Mouse (Mus musculus) limb, embryonic 14.5 days (tissue): ENCODE data around the gene Mtus2. TPM values are rescaled to one million over a fixed set of nuclear protein-coding genes. Genes with fewer than 3 reads are reported as not detected.

Source experiments
- ATAC-seq: fragments of 200-750 bp; cut with Nextera tagmentation; 2 replicates; pipeline ENCODE4 v1.8.0; 2017; ENCODE audit warnings: low read depth, moderate number of reproducible peaks, moderate TSS enrichment; ENCODE audit not compliant: low FRiP score
- DNase-seq: peaks from one replicate; pipeline ENCODE4 v3.0.0-alpha.2; 2015; ENCODE audit warnings: low spot score
- H3K27ac ChIP-seq: fragments of 300-500 bp; sonication (generic); replicated peaks from 2 replicates; pipeline ENCODE4 v1.5.1; 2014; ENCODE audit warnings: low read depth, mild to moderate bottlenecking, low read length, moderate library complexity, mixed read lengths
- H3K27me3 ChIP-seq: fragments of 300-500 bp; sonication (generic); 2 replicates; pipeline ENCODE4 v1.6.1; 2014; ENCODE audit warnings: low read length, mixed read lengths; ENCODE audit not compliant: control insufficient read depth, insufficient read depth
- H3K36me3 ChIP-seq: fragments of 300-500 bp; sonication (generic); 2 replicates; pipeline ENCODE4 v1.6.1; 2014; ENCODE audit warnings: mild to moderate bottlenecking, low read length, moderate library complexity, mixed read lengths; ENCODE audit not compliant: control insufficient read depth, insufficient read depth
- H3K4me1 ChIP-seq: fragments of 300-500 bp; sonication (generic); 2 replicates; pipeline ENCODE4 v1.6.1; 2014; ENCODE audit warnings: antibody characterized with exemption, low read length, mixed read lengths; ENCODE audit not compliant: control insufficient read depth, insufficient read depth
- H3K4me2 ChIP-seq: fragments of 300-500 bp; sonication (generic); replicated peaks from 2 replicates; pipeline ENCODE4 v1.6.1; 2014; ENCODE audit warnings: low read depth, mild to moderate bottlenecking, low read length, moderate library complexity; ENCODE audit not compliant: severe bottlenecking
- H3K4me3 ChIP-seq: fragments of 300-500 bp; sonication (generic); replicated peaks from 2 replicates; pipeline ENCODE4 v1.5.1; 2014; ENCODE audit warnings: low read length
- H3K9ac ChIP-seq: fragments of 300-500 bp; sonication (generic); 2 replicates; pipeline ENCODE4 v1.6.1; 2014; ENCODE audit warnings: mild to moderate bottlenecking, low read depth, low read length, moderate library complexity; ENCODE audit not compliant: severe bottlenecking
- H3K9me3 ChIP-seq: fragments of 300-500 bp; sonication (generic); 2 replicates; pipeline ENCODE4 v1.6.1; 2016; ENCODE audit warnings: low read length; ENCODE audit not compliant: control insufficient read depth
- POLR2A ChIP-seq: fragments of 200-500 bp; IDR thresholded peaks from 2 replicates; pipeline ENCODE4 v1.8.0; 2012; ENCODE audit warnings: inconsistent platforms, mild to moderate bottlenecking, moderate library complexity, borderline replicate concordance; ENCODE audit not compliant: insufficient read depth, insufficient read length; ENCODE audit errors: extremely low read depth
- WGBS: fragments of 180-500 bp; shearing (Covaris S2); extraction: QIAGEN DNeasy Blood & Tissue Kit; methylation state at CpG from one replicate; pipeline ENCODE4 v1.1.7; 2014; 5-methylcytosine and 5-hydroxymethylcytosine counted together
- polyA plus RNA-seq, 2 experiments: library from polyadenylated mRNA; depleted of rRNA in 1 of 2; stranded (reverse) in 1 of 2; unstranded in 1 of 2; fragments of >200 nt; fragmentation: Nextera tagmentation in 1 of 2; extraction: Ambion mirVana in 1 of 2; gene quantifications; 2 replicates each; pipeline versions ENCODE4 v1.2.1 to v1.2.3; 2012 to 2014

The Mtus2 gene
- polyA plus RNA-seq, 2 experiments, result 3.2 to 5.5 TPM

DNA sequence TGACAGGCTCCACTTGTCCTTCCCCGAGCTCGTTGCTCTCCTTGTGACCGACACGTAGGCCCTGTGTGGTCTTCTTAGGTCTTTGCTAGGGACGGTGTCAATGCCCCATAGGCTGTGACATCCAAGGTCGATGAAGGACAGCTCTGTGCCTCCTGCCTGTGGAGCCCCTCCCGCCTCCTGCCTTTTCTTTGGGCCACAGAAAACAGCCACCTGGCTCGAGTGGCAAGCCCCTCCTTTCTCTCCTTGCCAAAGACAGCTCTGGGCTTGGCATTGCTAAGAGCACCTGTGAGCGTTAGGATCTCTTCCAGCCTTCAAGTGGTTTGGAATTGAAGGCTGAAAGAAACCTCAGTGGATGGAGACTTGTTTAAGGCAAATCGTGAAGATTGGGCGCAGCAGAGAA, 91.1 kb downstream of the Mtus2 start:
- TF ChIP-seq POLR2A, result no peak
- Histone ChIP-seq H3K27me3 (no peaks in the 10 kb centered on the region), H3K4me1 (no peaks in the 10 kb centered on the region), H3K4me3 (no peak overlapping the region), H3K36me3 (no peaks in the 10 kb centered on the region), H3K9ac (no peak overlapping the region), H3K27ac (no peak overlapping the region), H3K9me3 (peaks cover 5% of the 10 kb centered on the region; the same call in 1 of the 2 replicates), H3K4me2 (no peak overlapping the region)
- no peak for ATAC-seq
- 80% methylated on average over 11 of the region's 11 CpGs for WGBS
- DNase-seq, result no peak

DNA sequence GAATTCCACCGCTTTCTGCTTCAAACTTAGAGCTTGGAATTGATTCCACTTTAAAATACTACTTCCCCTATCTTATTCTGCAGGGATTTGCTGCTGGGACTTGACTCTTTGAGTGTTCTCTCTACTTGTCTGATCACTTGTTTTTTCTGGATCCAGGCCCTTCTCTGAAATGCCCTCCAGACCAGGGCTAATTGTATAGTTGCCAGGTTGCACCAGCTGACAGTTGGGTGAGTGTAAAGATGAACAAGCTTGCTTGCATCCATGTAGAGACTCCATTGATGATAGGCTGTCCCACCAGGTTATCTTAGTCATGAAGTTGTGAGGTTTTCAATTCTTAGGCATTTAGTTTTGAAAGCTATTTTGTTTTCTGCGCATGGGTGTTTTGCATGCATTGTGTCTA, 92.2 kb downstream of the Mtus2 start:
- no peaks in the 10 kb centered on the region for H3K9me3 ChIP-seq
- H3K4me1 ChIP-seq, result no peaks in the 10 kb centered on the region
- no peak overlapping the region for H3K9ac ChIP-seq
- no peaks in the 10 kb centered on the region for H3K27me3 ChIP-seq
- no peak overlapping the region for H3K4me3 ChIP-seq
- TF ChIP-seq POLR2A, result no peak
- H3K27ac ChIP-seq, result no peak overlapping the region
- H3K4me2 ChIP-seq, result no peak overlapping the region
- no peak for ATAC-seq
- no peak for DNase-seq
- no peaks in the 10 kb centered on the region for H3K36me3 ChIP-seq
- 91% methylated on average over 2 of the region's 2 CpGs for WGBS

DNA sequence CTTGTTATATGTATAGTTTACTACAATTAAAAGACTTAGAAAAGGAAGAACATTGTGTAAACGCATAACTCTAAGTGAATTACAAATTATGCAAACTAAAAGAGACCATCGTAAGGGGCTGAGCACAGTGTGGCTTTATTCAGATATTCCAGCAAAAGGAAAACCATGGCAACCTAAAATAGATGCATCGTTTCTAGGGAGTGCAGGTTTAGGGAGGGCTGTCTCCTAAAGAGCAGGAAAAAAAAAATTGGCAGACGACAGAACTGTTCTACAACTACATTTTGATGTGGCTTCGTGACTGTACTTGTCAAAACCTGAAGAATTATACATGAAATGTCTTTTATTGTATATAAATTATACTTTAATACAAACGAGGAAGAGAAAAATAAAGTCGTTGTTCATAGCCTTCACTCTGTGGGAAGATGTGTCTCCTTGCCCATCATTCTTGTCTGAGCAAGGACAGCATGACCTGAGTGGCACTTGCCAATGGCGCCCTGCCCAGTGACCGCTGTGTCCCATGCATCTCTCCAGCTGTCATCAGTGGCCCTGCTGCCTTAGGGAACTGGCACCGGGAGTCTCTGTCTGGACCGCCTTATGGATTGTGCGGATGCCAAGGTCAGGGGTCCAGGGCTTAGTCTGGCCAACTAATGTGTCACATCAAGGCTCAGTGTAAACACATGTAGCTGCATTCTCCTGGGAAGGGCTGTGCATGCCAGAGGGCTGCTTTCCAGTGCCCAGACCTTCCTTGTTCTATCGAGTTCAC, 95.9 kb downstream of the Mtus2 start:
- H3K36me3 ChIP-seq, result no peaks in the 10 kb centered on the region
- H3K27me3 ChIP-seq, result no peaks in the 10 kb centered on the region
- H3K9ac ChIP-seq, result no peak overlapping the region
- H3K27ac ChIP-seq, result no peak overlapping the region
- ATAC-seq, result no peak
- no peaks in the 10 kb centered on the region for H3K4me1 ChIP-seq
- H3K4me2 ChIP-seq, result no peak overlapping the region
- 74% methylated on average over 13 of the region's 13 CpGs for WGBS
- no peak overlapping the region for H3K4me3 ChIP-seq
- H3K9me3 ChIP-seq, result 0 out of 2 replicates have a peak, but pooled peaks cover 5% of the 10 kb centered on the region
- no peak for DNase-seq
- no peak for TF ChIP-seq POLR2A

DNA sequence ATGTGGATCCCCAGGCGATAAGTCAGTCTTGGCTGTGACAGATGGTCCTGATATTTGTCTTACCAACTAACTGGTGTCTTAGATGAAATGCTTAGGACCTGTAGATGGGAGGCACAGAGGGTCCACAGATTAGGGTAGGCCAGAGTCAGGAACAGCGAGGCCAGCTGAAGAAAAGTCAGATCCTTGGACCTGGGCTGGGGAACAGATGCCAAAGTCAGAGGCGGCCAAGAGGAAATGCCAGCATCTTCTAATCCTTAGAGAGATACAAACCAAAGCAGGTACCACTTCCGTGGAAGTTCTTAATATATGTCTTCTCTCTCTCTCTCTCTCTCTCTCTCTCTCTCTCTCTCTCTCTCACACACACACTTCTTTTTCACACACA, 96.5 kb downstream of the Mtus2 start:
- no peak for TF ChIP-seq POLR2A

DNA sequence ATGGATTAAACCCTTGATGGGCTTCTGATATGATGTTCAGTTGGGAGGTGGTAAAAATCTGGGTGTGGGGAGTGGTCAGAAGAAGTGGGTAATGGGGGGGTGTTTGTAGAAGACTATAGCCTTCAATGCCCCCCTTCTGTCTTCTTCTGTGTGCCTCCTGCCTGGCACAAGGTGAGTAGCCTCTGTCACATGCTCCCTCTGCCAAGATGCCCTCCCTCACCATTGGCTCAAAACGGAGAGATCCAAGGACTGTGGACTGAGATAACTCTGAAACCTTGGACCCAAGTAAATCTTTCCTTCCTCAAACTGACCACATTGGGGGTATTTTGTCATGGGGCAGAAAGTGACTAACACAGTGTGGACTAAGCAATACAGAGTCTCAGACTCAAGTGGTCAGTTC, 99.7 kb downstream of the Mtus2 start:
- DNase-seq (no peak), ATAC-seq (no peak)
- no peaks in the 10 kb centered on the region for H3K4me1 ChIP-seq
- TF ChIP-seq POLR2A, result no peak
- 0 out of 2 replicates have a peak, but pooled peaks cover 5% of the 10 kb centered on the region for H3K9me3 ChIP-seq
- no peak overlapping the region for H3K4me2 ChIP-seq
- no peak overlapping the region for H3K4me3 ChIP-seq
- H3K9ac ChIP-seq, result no peak overlapping the region
- no peak overlapping the region for H3K27ac ChIP-seq
- no peaks in the 10 kb centered on the region for H3K36me3 ChIP-seq
- 83% methylated on average over 1 of the region's 1 CpGs for WGBS
- no peaks in the 10 kb centered on the region for H3K27me3 ChIP-seq

More for the DNA sequence above, 96.5 kb downstream of the Mtus2 start:
- H3K9me3 ChIP-seq, result 0 out of 2 replicates have a peak, but pooled peaks cover 5% of the 10 kb centered on the region
- no peak overlapping the region for H3K4me2 ChIP-seq
- no peak overlapping the region for H3K4me3 ChIP-seq
- 74% methylated on average over 4 of the region's 4 CpGs for WGBS
- no peak overlapping the region for H3K27ac ChIP-seq
- DNase-seq (no peak), ATAC-seq (no peak)
- H3K27me3 ChIP-seq, result no peaks in the 10 kb centered on the region
- H3K9ac ChIP-seq, result no peak overlapping the region
- no peaks in the 10 kb centered on the region for H3K36me3 ChIP-seq
- no peaks in the 10 kb centered on the region for H3K4me1 ChIP-seq
